Mouse (Mus musculus) limb, embryonic 14.5 days (tissue): Measurements from ENCODE around the gene Ifi27l2b. TPM values are rescaled to one million over a fixed set of nuclear protein-coding genes. Genes with fewer than 3 reads are reported as not detected.

Experiments
- ATAC-seq: fragments of 200-750 bp; cut with Nextera tagmentation; 2 replicates; pipeline ENCODE4 v1.8.0; 2017; ENCODE audit warnings: low read depth, moderate number of reproducible peaks, moderate TSS enrichment; ENCODE audit not compliant: low FRiP score
- DNase-seq: peaks from one replicate; pipeline ENCODE4 v3.0.0-alpha.2; 2015; ENCODE audit warnings: low spot score
- H3K27ac ChIP-seq: fragments of 300-500 bp; sonication (generic); replicated peaks from 2 replicates; pipeline ENCODE4 v1.5.1; 2014; ENCODE audit warnings: low read depth, mild to moderate bottlenecking, low read length, moderate library complexity, mixed read lengths
- H3K27me3 ChIP-seq: fragments of 300-500 bp; sonication (generic); 2 replicates; pipeline ENCODE4 v1.6.1; 2014; ENCODE audit warnings: low read length, mixed read lengths; ENCODE audit not compliant: control insufficient read depth, insufficient read depth
- H3K36me3 ChIP-seq: fragments of 300-500 bp; sonication (generic); 2 replicates; pipeline ENCODE4 v1.6.1; 2014; ENCODE audit warnings: mild to moderate bottlenecking, low read length, moderate library complexity, mixed read lengths; ENCODE audit not compliant: control insufficient read depth, insufficient read depth
- H3K4me1 ChIP-seq: fragments of 300-500 bp; sonication (generic); 2 replicates; pipeline ENCODE4 v1.6.1; 2014; ENCODE audit warnings: antibody characterized with exemption, low read length, mixed read lengths; ENCODE audit not compliant: control insufficient read depth, insufficient read depth
- H3K4me2 ChIP-seq: fragments of 300-500 bp; sonication (generic); replicated peaks from 2 replicates; pipeline ENCODE4 v1.6.1; 2014; ENCODE audit warnings: low read depth, mild to moderate bottlenecking, low read length, moderate library complexity; ENCODE audit not compliant: severe bottlenecking
- H3K4me3 ChIP-seq: fragments of 300-500 bp; sonication (generic); replicated peaks from 2 replicates; pipeline ENCODE4 v1.5.1; 2014; ENCODE audit warnings: low read length
- H3K9ac ChIP-seq: fragments of 300-500 bp; sonication (generic); 2 replicates; pipeline ENCODE4 v1.6.1; 2014; ENCODE audit warnings: mild to moderate bottlenecking, low read depth, low read length, moderate library complexity; ENCODE audit not compliant: severe bottlenecking
- H3K9me3 ChIP-seq: fragments of 300-500 bp; sonication (generic); 2 replicates; pipeline ENCODE4 v1.6.1; 2016; ENCODE audit warnings: low read length; ENCODE audit not compliant: control insufficient read depth
- POLR2A ChIP-seq: fragments of 200-500 bp; IDR thresholded peaks from 2 replicates; pipeline ENCODE4 v1.8.0; 2012; ENCODE audit warnings: inconsistent platforms, mild to moderate bottlenecking, moderate library complexity, borderline replicate concordance; ENCODE audit not compliant: insufficient read depth, insufficient read length; ENCODE audit errors: extremely low read depth
- WGBS: fragments of 180-500 bp; shearing (Covaris S2); extraction: QIAGEN DNeasy Blood & Tissue Kit; methylation state at CpG from one replicate; pipeline ENCODE4 v1.1.7; 2014; 5-methylcytosine and 5-hydroxymethylcytosine counted together
- polyA plus RNA-seq, 2 experiments: library from polyadenylated mRNA; depleted of rRNA in 1 of 2; stranded (reverse) in 1 of 2; unstranded in 1 of 2; fragments of >200 nt; fragmentation: Nextera tagmentation in 1 of 2; extraction: Ambion mirVana in 1 of 2; gene quantifications; 2 replicates each; pipeline versions ENCODE4 v1.2.1 to v1.2.3; 2012 to 2014

Gene Ifi27l2b
- polyA plus RNA-seq, 2 experiments: not detected

DNA sequence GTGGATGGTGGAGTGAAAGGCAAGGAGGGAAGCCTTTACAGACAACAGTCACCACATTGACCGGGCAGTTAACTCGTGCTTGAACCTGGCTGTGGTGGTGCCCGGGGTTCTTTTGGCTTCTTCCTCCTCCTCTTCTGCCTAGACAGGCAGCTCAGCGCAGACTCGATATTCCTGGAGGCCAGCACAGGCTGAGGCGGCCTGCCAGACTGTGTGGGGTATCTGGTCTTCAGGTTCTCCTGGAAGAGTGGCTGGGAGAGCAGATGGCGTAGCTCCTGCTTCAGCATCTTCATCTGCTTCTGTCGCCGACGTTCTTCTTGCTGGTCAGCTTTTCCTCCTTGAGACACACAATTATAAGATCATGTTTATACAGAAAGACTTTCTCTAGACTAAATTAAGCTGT lies 48.9 kb downstream of the Ifi27l2b start:
- TF ChIP-seq POLR2A: no peak
- 94% methylated on average over 9 of the region's 10 CpGs for WGBS
- Histone ChIP-seq H3K4me1 (no peaks in the 10 kb centered on the region), H3K27ac (no peak overlapping the region), H3K9me3 (no peaks in the 10 kb centered on the region), H3K36me3 (peaks cover 92% of the 10 kb centered on the region), H3K27me3 (no peaks in the 10 kb centered on the region), H3K4me2 (no peak overlapping the region), H3K9ac (no peak overlapping the region), H3K4me3 (no peak overlapping the region)
- no peak for DNase-seq
- ATAC-seq: no peak

DNA sequence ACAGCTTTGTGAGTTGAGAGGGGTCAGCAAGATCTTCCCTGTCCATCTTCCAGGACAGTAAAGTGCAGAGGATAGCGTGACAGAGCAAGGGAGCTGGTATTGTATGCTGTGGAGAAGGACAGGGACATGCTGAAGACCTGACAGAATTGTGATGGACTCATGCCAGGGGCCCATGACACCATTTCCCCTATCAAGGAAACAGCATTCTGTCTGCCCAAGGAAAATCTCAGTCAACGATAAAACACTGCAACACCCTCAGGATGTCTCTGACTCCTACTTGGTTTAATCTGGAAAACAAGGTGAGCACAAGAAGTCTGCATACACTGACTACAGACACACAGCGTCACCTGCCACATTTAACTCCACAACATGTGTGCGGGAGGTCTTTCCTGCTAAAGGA lies 49.3 kb downstream of the Ifi27l2b start, which contains the start of gene 9330161L09Rik:
9330161L09Rik (minus strand) TSS at position 101 of the 400 bp plus-strand sequence.
- no peaks in the 10 kb centered on the region for H3K4me1 ChIP-seq
- DNase-seq (no peak), ATAC-seq (no peak)
- no peaks in the 10 kb centered on the region for H3K27me3 ChIP-seq
- H3K36me3 ChIP-seq: peaks cover 92% of the 10 kb centered on the region
- no peak within 1 kb of the TSS for H3K4me3 ChIP-seq
- no peak within 1 kb of the TSS for H3K4me2 ChIP-seq
- 96% methylated on average over 4 of the region's 4 CpGs for WGBS
- H3K9me3 ChIP-seq: no peaks in the 10 kb centered on the region
- no peak within 1 kb of the TSS for H3K27ac ChIP-seq
- no peak within 1 kb of the TSS for H3K9ac ChIP-seq
- TF ChIP-seq POLR2A: no peak

DNA sequence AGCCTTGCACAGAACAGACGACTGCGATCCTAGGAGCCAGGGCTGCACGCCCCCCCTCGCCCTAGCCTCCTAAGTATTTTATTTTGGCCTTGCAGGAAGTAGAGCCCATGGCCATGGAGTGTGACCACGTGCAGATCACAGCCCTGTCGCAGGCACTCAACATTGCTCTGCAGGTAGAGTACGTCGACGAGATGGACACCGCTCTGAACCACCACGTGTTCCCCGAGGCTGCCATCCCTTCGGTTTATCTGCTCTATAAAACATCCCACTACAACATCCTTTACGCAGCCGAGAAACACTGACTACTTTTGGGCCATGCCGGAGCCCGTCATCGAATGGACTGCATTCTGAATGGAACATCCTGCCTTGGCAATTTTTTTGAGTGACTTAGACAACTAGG lies 52.9 kb downstream of the Ifi27l2b start:
- Histone ChIP-seq H3K4me3 (no peak overlapping the region), H3K27ac (no peak overlapping the region), H3K36me3 (peaks cover 61% of the 10 kb centered on the region), H3K27me3 (no peaks in the 10 kb centered on the region), H3K9me3 (no peaks in the 10 kb centered on the region), H3K4me2 (no peak overlapping the region), H3K9ac (no peak overlapping the region), H3K4me1 (no peaks in the 10 kb centered on the region)
- TF ChIP-seq POLR2A: no peak
- ATAC-seq (no peak), DNase-seq (no peak)
- WGBS: 86% methylated on average over 18 of the region's 18 CpGs

Other genes with a start within 250 kb of the Ifi27l2b start
- gene Prima1, start 215.1 kb downstream of the Ifi27l2b start, polyA plus RNA-seq (2012; rRNA removed): 1.5 and 1.6 TPM in 2 replicates
- 0.48 and 0.53 TPM in 2 replicates for gene Prima1, start 215.1 kb downstream of the Ifi27l2b start, polyA plus RNA-seq (2014; fragmentation: Nextera tagmentation; extraction: Ambion mirVana)
- gene Fam181a, start 146.2 kb downstream of the Ifi27l2b start, polyA plus RNA-seq (2012; rRNA removed): 0.16 and 0.31 TPM in 2 replicates
- 0.14 TPM in 1 of 2 replicates, not detected in the other for gene Fam181a, start 146.2 kb downstream of the Ifi27l2b start, polyA plus RNA-seq (2014; fragmentation: Nextera tagmentation; extraction: Ambion mirVana)
- 13.8 and 18.2 TPM in 2 replicates for gene Asb2, start 101.2 kb downstream of the Ifi27l2b start, polyA plus RNA-seq (2012; rRNA removed)
- 7.4 and 11.7 TPM in 2 replicates for gene Asb2, start 101.2 kb downstream of the Ifi27l2b start, polyA plus RNA-seq (2014; fragmentation: Nextera tagmentation; extraction: Ambion mirVana)
- gene Otub2, start 68.5 kb downstream of the Ifi27l2b start, polyA plus RNA-seq (2012; rRNA removed): 9.5 and 10.5 TPM in 2 replicates
- gene Otub2, start 68.5 kb downstream of the Ifi27l2b start, polyA plus RNA-seq (2014; fragmentation: Nextera tagmentation; extraction: Ambion mirVana): 13.2 and 14.0 TPM in 2 replicates
- 0.47 and 1.0 TPM in 2 replicates for gene 9330161L09Rik, start 49.4 kb downstream of the Ifi27l2b start, polyA plus RNA-seq (2012; rRNA removed)
- 0.32 and 0.68 TPM in 2 replicates for gene 9330161L09Rik, start 49.4 kb downstream of the Ifi27l2b start, polyA plus RNA-seq (2014; fragmentation: Nextera tagmentation; extraction: Ambion mirVana)
- 44.1 and 53.2 TPM in 2 replicates for gene Ddx24, start 31.4 kb downstream of the Ifi27l2b start, polyA plus RNA-seq (2012; rRNA removed)
- 81.5 and 91.3 TPM in 2 replicates for gene Ddx24, start 31.4 kb downstream of the Ifi27l2b start, polyA plus RNA-seq (2014; fragmentation: Nextera tagmentation; extraction: Ambion mirVana)
- gene Ifi27, start 23.0 kb downstream of the Ifi27l2b start, polyA plus RNA-seq (2012; rRNA removed): 87.1 and 100 TPM in 2 replicates
- 49.5 and 50.5 TPM in 2 replicates for gene Ifi27, start 23.0 kb downstream of the Ifi27l2b start, polyA plus RNA-seq (2014; fragmentation: Nextera tagmentation; extraction: Ambion mirVana)
- 10.2 and 14.8 TPM in 2 replicates for gene Ifi27l2a, start 13.5 kb downstream of the Ifi27l2b start, polyA plus RNA-seq (2012; rRNA removed)
- 12.3 and 14.0 TPM in 2 replicates for gene Ifi27l2a, start 13.5 kb downstream of the Ifi27l2b start, polyA plus RNA-seq (2014; fragmentation: Nextera tagmentation; extraction: Ambion mirVana)
- 1.4 and 1.9 TPM in 2 replicates for gene Ppp4r4, start 75.1 kb upstream of the Ifi27l2b start, polyA plus RNA-seq (2012; rRNA removed)
- gene Ppp4r4, start 75.1 kb upstream of the Ifi27l2b start, polyA plus RNA-seq (2014; fragmentation: Nextera tagmentation; extraction: Ambion mirVana): 0.62 and 1.2 TPM in 2 replicates
- 0.01 TPM in 1 of 2 replicates, not detected in the other for gene Serpina10, start 174.2 kb upstream of the Ifi27l2b start, polyA plus RNA-seq (2012; rRNA removed)
- not detected in 2 replicates for gene Serpina10, start 174.2 kb upstream of the Ifi27l2b start, polyA plus RNA-seq (2014; fragmentation: Nextera tagmentation; extraction: Ambion mirVana)
- 0.04 and 0.34 TPM in 2 replicates for gene Serpina6, start 200.0 kb upstream of the Ifi27l2b start, polyA plus RNA-seq (2012; rRNA removed)
- gene Serpina6, start 200.0 kb upstream of the Ifi27l2b start, polyA plus RNA-seq (2014; fragmentation: Nextera tagmentation; extraction: Ambion mirVana): not detected in 2 replicates
- not detected in 2 replicates for gene Serpina16, start 218.9 kb upstream of the Ifi27l2b start, polyA plus RNA-seq (2012; rRNA removed)
- gene Serpina16, start 218.9 kb upstream of the Ifi27l2b start, polyA plus RNA-seq (2014; fragmentation: Nextera tagmentation; extraction: Ambion mirVana): not detected in 2 replicates
- gene Serpina1f, start 238.3 kb upstream of the Ifi27l2b start, polyA plus RNA-seq (2012; rRNA removed): 0.05 TPM in 1 of 2 replicates, not detected in the other
- gene Serpina1f, start 238.3 kb upstream of the Ifi27l2b start, polyA plus RNA-seq (2014; fragmentation: Nextera tagmentation; extraction: Ambion mirVana): not detected in 2 replicates